Comparison of ENCODE assay signal across 11 mouse cellular contexts in genomic region chr4:82614466-82614805, GRCm38 (mm10).
DNase-seq lines count a peak whose midpoint lies in the region; ATAC-seq and TF ChIP-seq lines count a peak whose summit lies in the region.
"Had no signal": no experiment of that assay in that cellular context is flagged by ENCODE, and none has a peak within 500 bp of the region (broad histone marks: within the 10 kb centered on the region; RNA-seq: fewer than 3 reads in every experiment).

No protein-coding gene starts in this region.

- H3K4me2 ChIP-seq in kidney, embryonic 15.5 days: no peak overlapping the region
- H3K4me2 ChIP-seq in forebrain, embryonic 15.5 days (replicated peaks): no peak overlapping the region
- no peak overlapping the region for H3K4me2 ChIP-seq in limb, embryonic 13.5 days (replicated peaks)
- no peak overlapping the region for H3K4me2 ChIP-seq in neural tube, embryonic 12.5 days (replicated peaks)

- no peaks in the 10 kb centered on the region for H3K27me3 ChIP-seq in kidney, embryonic 15.5 days
- no peaks in the 10 kb centered on the region for H3K27me3 ChIP-seq in kidney, adult 2 months (replicated peaks; ENCODE audit: control insufficient read depth, insufficient read depth, low read length)
- no peaks in the 10 kb centered on the region for H3K27me3 ChIP-seq in forebrain, embryonic 15.5 days
- no peaks in the 10 kb centered on the region for H3K27me3 ChIP-seq in limb, embryonic 13.5 days
- H3K27me3 ChIP-seq in neural tube, embryonic 12.5 days (replicated peaks): no peaks in the 10 kb centered on the region
- H3K27me3 ChIP-seq: embryonic facial prominence, embryonic 15.5 days had no signal

- H3K27ac ChIP-seq in kidney, embryonic 15.5 days: 0 out of 2 replicates have a peak overlapping the region, but pooled peaks have one; percentile 10
- no peak overlapping the region for H3K27ac ChIP-seq in kidney, adult 2 months (ENCODE audit: insufficient read depth, low read depth, low read length)
- H3K27ac ChIP-seq in forebrain, embryonic 15.5 days (replicated peaks): peak overlapping the region; percentile 82
- 0 out of 2 replicates have a peak overlapping the region, but pooled peaks have one; percentile 15 for H3K27ac ChIP-seq in limb, embryonic 13.5 days
- no peak overlapping the region for H3K27ac ChIP-seq in neural tube, embryonic 12.5 days
- H3K27ac ChIP-seq: kidney, postnatal 0 days had no signal

- TF ChIP-seq CTCF in kidney, adult 2 months (conservative IDR thresholded peaks at IDR 0.05; ENCODE audit: insufficient read depth, insufficient read length, low read depth, low read length): no peak

- peaks cover 20% of the 10 kb centered on the region for H3K4me1 ChIP-seq in kidney, embryonic 15.5 days
- H3K4me1 ChIP-seq in kidney, adult 2 months (ENCODE audit: control insufficient read depth, insufficient read depth, low read length): no peaks in the 10 kb centered on the region
- peaks cover 35% of the 10 kb centered on the region for H3K4me1 ChIP-seq in forebrain, embryonic 15.5 days
- H3K4me1 ChIP-seq in limb, embryonic 13.5 days: peaks cover 31% of the 10 kb centered on the region
- H3K4me1 ChIP-seq in neural tube, embryonic 12.5 days: peaks cover 13% of the 10 kb centered on the region; the same call in 1 of the 2 replicates

- H3K4me3 ChIP-seq in kidney, embryonic 15.5 days (replicated peaks): no peak overlapping the region
- H3K4me3 ChIP-seq in kidney, adult 2 months (ENCODE audit: insufficient read depth, low read depth, low read length): no peak overlapping the region
- H3K4me3 ChIP-seq in forebrain, embryonic 15.5 days: no peak overlapping the region
- H3K4me3 ChIP-seq in limb, embryonic 13.5 days: no peak overlapping the region
- H3K4me3 ChIP-seq in neural tube, embryonic 12.5 days: no peak overlapping the region
- H3K4me3 ChIP-seq: embryonic facial prominence, embryonic 15.5 days had no signal

- no peak for DNase-seq in kidney, adult 2 months
- DNase-seq in liver: no peak
- DNase-seq in urinary bladder, postnatal 36 days (ENCODE audit: low spot score in 2 of 2): no peak
- DNase-seq: thymus, postnatal 4 days had no signal

- H3K36me3 ChIP-seq in kidney, embryonic 15.5 days: no peaks in the 10 kb centered on the region
- no peaks in the 10 kb centered on the region for H3K36me3 ChIP-seq in kidney, adult 2 months (ENCODE audit: control insufficient read depth, insufficient read depth, low read length)
- no peaks in the 10 kb centered on the region for H3K36me3 ChIP-seq in forebrain, embryonic 15.5 days
- H3K36me3 ChIP-seq in limb, embryonic 13.5 days: no peaks in the 10 kb centered on the region
- H3K36me3 ChIP-seq in neural tube, embryonic 12.5 days: no peaks in the 10 kb centered on the region
- H3K36me3 ChIP-seq: embryonic facial prominence, embryonic 15.5 days had no signal

- H3K9ac ChIP-seq in kidney, embryonic 15.5 days: no peak overlapping the region
- no peak overlapping the region for H3K9ac ChIP-seq in forebrain, embryonic 15.5 days (replicated peaks)
- H3K9ac ChIP-seq in limb, embryonic 13.5 days: no peak overlapping the region
- H3K9ac ChIP-seq in neural tube, embryonic 12.5 days: no peak overlapping the region
- H3K9ac ChIP-seq: embryonic facial prominence, embryonic 15.5 days had no signal

- no peaks in the 10 kb centered on the region for H3K9me3 ChIP-seq in kidney, embryonic 15.5 days (replicated peaks)
- H3K9me3 ChIP-seq in forebrain, embryonic 15.5 days: no peaks in the 10 kb centered on the region
- H3K9me3 ChIP-seq in limb, embryonic 13.5 days: no peaks in the 10 kb centered on the region
- no peaks in the 10 kb centered on the region for H3K9me3 ChIP-seq in neural tube, embryonic 12.5 days
- H3K9me3 ChIP-seq: embryonic facial prominence, embryonic 15.5 days had no signal

- TF ChIP-seq POLR2A in kidney, adult 2 months (IDR thresholded peaks at IDR 0.05; ENCODE audit: low read depth, low read length): no peak

- WGBS in kidney, embryonic 15.5 days: 41% methylated on average over 7 of the region's 7 CpGs
- WGBS in kidney, adult 2 months: 63% methylated on average over 7 of the region's 7 CpGs
- 12% methylated on average over 7 of the region's 7 CpGs for WGBS in forebrain, embryonic 15.5 days
- WGBS in limb, embryonic 13.5 days: 38% methylated on average over 7 of the region's 7 CpGs
- WGBS in neural tube, embryonic 12.5 days: 21% methylated on average over 7 of the region's 7 CpGs

- 0 out of 2 replicates have a peak, but pooled peaks have one; percentile 31 for ATAC-seq in kidney, embryonic 15.5 days (replicated peaks; ENCODE audit: low FRiP score)
- ATAC-seq in forebrain, embryonic 15.5 days (replicated peaks): peak; percentile 57
- no peak for ATAC-seq in limb, embryonic 13.5 days (ENCODE audit: low FRiP score, low read depth)
- peak; percentile 46; the same call in 1 of the 2 replicates for ATAC-seq in neural tube, embryonic 12.5 days (ENCODE audit: low FRiP score, low read depth)
- ATAC-seq in cerebellum, adult (ENCODE audit: insufficient number of reproducible peaks, low FRiP score, low TSS enrichment): no peak

Comparison
In these comparisons a context has a peak if more than half of its experiments do, and no peak if none do; other contexts are left out.
1. H3K27ac ChIP-seq: peak in kidney, embryonic 15.5 days (single experiment), forebrain, embryonic 15.5 days (single experiment) and limb, embryonic 13.5 days (single experiment); none in kidney, adult 2 months (single experiment) and neural tube, embryonic 12.5 days (single experiment).
2. ATAC-seq: peak in kidney, embryonic 15.5 days (single experiment), forebrain, embryonic 15.5 days (single experiment) and neural tube, embryonic 12.5 days (single experiment); none in limb, embryonic 13.5 days (single experiment) and cerebellum, adult (single experiment).